Mouse (Mus musculus) CH12.LX (cell line): ENCODE data around the gene Msh3. TPM values are rescaled to one million over a fixed set of nuclear protein-coding genes. Genes with fewer than 3 reads are reported as not detected.

Experiments used
- DNase-seq: peaks from one replicate; pipeline ENCODE4 v3.0.0-alpha.2; 2013; ENCODE audit errors: extremely low read depth
- H3K27ac ChIP-seq: 2 replicates; pipeline ENCODE4 v1.5.1; 2012; ENCODE audit warnings: low read depth, mild to moderate bottlenecking, control low read depth, moderate library complexity; ENCODE audit not compliant: insufficient read depth
- H3K27me3 ChIP-seq: replicated peaks from 2 replicates; pipeline ENCODE3; 2012; ENCODE audit warnings: inconsistent platforms
- H3K36me3 ChIP-seq, 2 experiments: replicated peaks in 1 of 2; 2 replicates each; pipeline versions ENCODE3 to v1.6.1; 2012; ENCODE audit warnings: inconsistent platforms in 1 of 2, low read length in 1 of 2, mild to moderate bottlenecking in 1 of 2, mixed read lengths in 1 of 2, moderate library complexity in 1 of 2; ENCODE audit not compliant: control insufficient read depth in 1 of 2, insufficient read depth in 1 of 2
- H3K4me1 ChIP-seq, 2 experiments: 2 replicates each; pipeline ENCODE4 v1.6.1; 2012; ENCODE audit warnings: inconsistent platforms in 1 of 2, moderate library complexity in 1 of 2; ENCODE audit not compliant: insufficient read depth in 2 of 2, control insufficient read depth in 1 of 2
- H3K4me2 ChIP-seq: 2 replicates; pipeline ENCODE4 v1.6.1; 2012; ENCODE audit warnings: low read depth, mild to moderate bottlenecking, control low read depth; ENCODE audit not compliant: poor library complexity, insufficient read depth, severe bottlenecking
- H3K4me3 ChIP-seq, 3 experiments: fragments of 150-350 bp in 1 of 3; sonication (generic) in 1 of 3; replicated peaks in 1 of 3; 2 replicates each; pipeline versions ENCODE3 to v1.5.1; 2011 to 2012; ENCODE audit warnings: low read depth in 2 of 3, low read length in 2 of 3, mild to moderate bottlenecking in 2 of 3, moderate library complexity in 2 of 3, control low read depth in 1 of 3, improper control_type of control experiment in 1 of 3, inconsistent platforms in 1 of 3, mixed read lengths in 1 of 3; ENCODE audit not compliant: poor library complexity in 1 of 3
- H3K79me2 ChIP-seq: replicated peaks from 2 replicates; pipeline ENCODE4 v1.6.1; 2012; ENCODE audit warnings: mild to moderate bottlenecking, moderate library complexity; ENCODE audit not compliant: control insufficient read depth, poor library complexity, insufficient read depth, severe bottlenecking; ENCODE audit errors: extremely low read depth
- H3K9ac ChIP-seq: 2 replicates; pipeline ENCODE4 v1.6.1; 2012; ENCODE audit warnings: low read depth, mild to moderate bottlenecking, control low read depth, moderate library complexity; ENCODE audit not compliant: insufficient read depth
- H3K9me3 ChIP-seq: replicated peaks from 2 replicates; pipeline ENCODE3; 2012; ENCODE audit warnings: low read length, inconsistent platforms, mixed read lengths
- BHLHE40 ChIP-seq: IDR thresholded peaks from 2 replicates; pipeline ENCODE4 v1.6.1; 2011; ENCODE audit warnings: mild to moderate bottlenecking, low read depth, low read length, improper control_type of control experiment
- CHD1 ChIP-seq: IDR thresholded peaks from 2 replicates; pipeline ENCODE4 v1.6.1; 2012; ENCODE audit warnings: low read depth, low read length, improper control_type of control experiment, inconsistent platforms
- CHD2 ChIP-seq: IDR thresholded peaks from 2 replicates; pipeline ENCODE4 v1.6.1; 2011; ENCODE audit warnings: low read length, improper control_type of control experiment
- E2F4 ChIP-seq: IDR thresholded peaks from 2 replicates; pipeline ENCODE4 v1.6.1; 2011; ENCODE audit warnings: low read depth, low read length, improper control_type of control experiment; ENCODE audit not compliant: insufficient replicate concordance
- GABPA ChIP-seq: IDR thresholded peaks from 2 replicates; pipeline ENCODE4 v1.6.1; 2012; ENCODE audit warnings: low read depth, low read length, improper control_type of control experiment, inconsistent platforms; ENCODE audit not compliant: insufficient replicate concordance
- HCFC1 ChIP-seq: IDR thresholded peaks from 2 replicates; pipeline ENCODE4 v1.6.1; 2012; ENCODE audit warnings: low read depth, mild to moderate bottlenecking, inconsistent platforms, low read length, improper control_type of control experiment
- JUN ChIP-seq: IDR thresholded peaks from 2 replicates; pipeline ENCODE4 v1.6.1; 2011; ENCODE audit warnings: low read depth, mild to moderate bottlenecking, low read length, improper control_type of control experiment, moderate library complexity; ENCODE audit not compliant: insufficient read depth
- JUND ChIP-seq: conservative IDR thresholded peaks from 2 replicates; pipeline ENCODE4 v1.6.1; 2011; ENCODE audit warnings: low read depth, low read length, improper control_type of control experiment
- KAT2A ChIP-seq: IDR thresholded peaks from 2 replicates; pipeline ENCODE4 v1.6.1; 2012; ENCODE audit warnings: low read length, improper control_type of control experiment, inconsistent platforms; ENCODE audit not compliant: insufficient replicate concordance
- MAZ ChIP-seq: IDR thresholded peaks from 2 replicates; pipeline ENCODE4 v1.6.1; 2012; ENCODE audit warnings: low read depth, mild to moderate bottlenecking, inconsistent platforms, low read length, improper control_type of control experiment, moderate library complexity
- MXI1 ChIP-seq: IDR thresholded peaks from 2 replicates; pipeline ENCODE4 v1.6.1; 2011; ENCODE audit warnings: mild to moderate bottlenecking, low read depth, low read length, improper control_type of control experiment
- MYC ChIP-seq: IDR thresholded peaks from 2 replicates; pipeline ENCODE4 v1.6.1; 2011; ENCODE audit warnings: low read depth, mild to moderate bottlenecking, improper control_type of control experiment, low read length
- NRF1 ChIP-seq: IDR thresholded peaks from 2 replicates; pipeline ENCODE4 v1.6.1; 2014; ENCODE audit warnings: low read depth, mild to moderate bottlenecking, inconsistent platforms, low read length, improper control_type of control experiment, moderate library complexity
- POLR2AphosphoS2 ChIP-seq: IDR thresholded peaks from 2 replicates; pipeline ENCODE4 v1.6.1; 2011; ENCODE audit warnings: low read depth, low read length, improper control_type of control experiment
- RAD21 ChIP-seq: IDR thresholded peaks from 2 replicates; pipeline ENCODE4 v1.6.1; 2011; ENCODE audit warnings: low read depth, mild to moderate bottlenecking, low read length, improper control_type of control experiment, moderate library complexity
- RCOR1 ChIP-seq: conservative IDR thresholded peaks from 2 replicates; pipeline ENCODE4 v1.6.1; 2012; ENCODE audit warnings: low read depth, mild to moderate bottlenecking, inconsistent platforms, low read length, improper control_type of control experiment
- SIN3A ChIP-seq: IDR thresholded peaks from 2 replicates; pipeline ENCODE4 v1.6.1; 2012; ENCODE audit warnings: low read length, improper control_type of control experiment, inconsistent platforms
- TBP ChIP-seq: conservative IDR thresholded peaks from 2 replicates; pipeline ENCODE4 v1.6.1; 2011; ENCODE audit warnings: low read depth, low read length, improper control_type of control experiment
- TCF12 ChIP-seq: IDR thresholded peaks from 2 replicates; pipeline ENCODE4 v1.6.1; 2014; ENCODE audit warnings: low read depth, mild to moderate bottlenecking, inconsistent platforms, low read length, improper control_type of control experiment
- USF1 ChIP-seq: IDR thresholded peaks from 2 replicates; pipeline ENCODE4 v1.6.1; 2014; ENCODE audit warnings: low read depth, mild to moderate bottlenecking, inconsistent platforms, low read length, improper control_type of control experiment
- USF2 ChIP-seq: conservative IDR thresholded peaks from 2 replicates; pipeline ENCODE4 v1.6.1; 2011; ENCODE audit warnings: low read depth, low read length, improper control_type of control experiment
- ZC3H11A ChIP-seq: IDR thresholded peaks from 2 replicates; pipeline ENCODE4 v1.6.1; 2012; ENCODE audit warnings: low read depth, mild to moderate bottlenecking, inconsistent platforms, low read length, improper control_type of control experiment
- ZKSCAN1 ChIP-seq: IDR thresholded peaks from 2 replicates; pipeline ENCODE4 v1.6.1; 2012; ENCODE audit warnings: low read depth, inconsistent platforms, low read length, improper control_type of control experiment, borderline replicate concordance
- ZMIZ1 ChIP-seq: IDR thresholded peaks from 2 replicates; pipeline ENCODE4 v1.6.1; 2012; ENCODE audit warnings: low read depth, mild to moderate bottlenecking, inconsistent platforms, low read length, improper control_type of control experiment
- ZNF384 ChIP-seq: IDR thresholded peaks from 2 replicates; pipeline ENCODE4 v1.6.1; 2012; ENCODE audit warnings: low read depth, low read length, improper control_type of control experiment, inconsistent platforms
- dilution Hi-C: fragments of 300-500 bp; cut with MboI; formaldehyde crosslinking; loops from 2 replicates; pipeline ENCODE4 v1.14.3; 2020; ENCODE audit warnings: low sequenced_read_pairs; ENCODE audit not compliant: extremely low pct_unique_long_range_greater_than_20kb, extremely low pct_ligation_motif_present
- in situ Hi-C: fragments of 300-500 bp; cut with MboI; formaldehyde crosslinking; loops from 3 replicates; pipeline ENCODE4 v1.14.3; 2019; ENCODE audit warnings: low sequenced_read_pairs, low pct_ligation_motif_present, low pct_unique_long_range_greater_than_20kb, mixed read lengths
- polyA plus RNA-seq: library from polyadenylated mRNA; unstranded; fragments of >175 nt; gene quantifications from 2 replicates; pipeline ENCODE4 v1.2.1, GENCODE M21; 2012; ENCODE audit warnings: low read depth; ENCODE audit not compliant: insufficient read length
- total RNA-seq, 2 experiments: library from RNA; depleted of rRNA; stranded (reverse); fragments of 300-350 nt in 1 of 2; fragments of >200 nt in 1 of 2; gene quantifications; 2 replicates each; pipeline ENCODE4 v1.2.3; 2012 to 2014

The Msh3 gene
- total and polyA plus RNA-seq, 3 experiments: 13.7 to 27.0 (median 18.3) TPM

- dilution Hi-C loops (no loop called here), in situ Hi-C loops (loop anchor here (10.0 to 25.0 kb wide), 2 partner anchors 128 to 381 kb away; partner anchors contain the start of gene Fam151b)
- TF ChIP-seq SIN3A: no peak; the same call in 1 of the 2 replicates
- TF ChIP-seq USF2: no peak
- TF ChIP-seq NRF1: no peak
- TF ChIP-seq TBP: no peak
- TF ChIP-seq GABPA: no peak
- TF ChIP-seq MYC: no peak
- no peak for TF ChIP-seq RAD21
- TF ChIP-seq ZKSCAN1: no peak
- no peak for TF ChIP-seq CHD2
- no peak for TF ChIP-seq JUND
- TF ChIP-seq ZC3H11A: no peak
- no peak for TF ChIP-seq ZNF384
- TF ChIP-seq RCOR1: no peak
- TF ChIP-seq KAT2A: no peak
- TF ChIP-seq POLR2AphosphoS2: no peak
- no peaks in the 10 kb centered on the region for H3K9me3 ChIP-seq
- peaks cover 25 to 52% of the 10 kb centered on the region in 2 experiments for H3K36me3 ChIP-seq
- no peak overlapping the region for H3K9ac ChIP-seq
- H3K4me3 ChIP-seq: peak overlapping the region in 2 of 3 experiments; percentile 34 to 65
- peaks cover 9 to 36% of the 10 kb centered on the region in 2 experiments for H3K4me1 ChIP-seq
- no peaks in the 10 kb centered on the region for H3K27me3 ChIP-seq
- peaks cover 3% of the 10 kb centered on the region for H3K79me2 ChIP-seq
- DNase-seq: no peak
- H3K4me2 ChIP-seq: peak overlapping the region; percentile 94
- no peak overlapping the region for H3K27ac ChIP-seq
Observed at GRCm38 (mm10) chr13:92356376-92356775, 1.6 kb upstream of the Msh3 start.

DNA sequence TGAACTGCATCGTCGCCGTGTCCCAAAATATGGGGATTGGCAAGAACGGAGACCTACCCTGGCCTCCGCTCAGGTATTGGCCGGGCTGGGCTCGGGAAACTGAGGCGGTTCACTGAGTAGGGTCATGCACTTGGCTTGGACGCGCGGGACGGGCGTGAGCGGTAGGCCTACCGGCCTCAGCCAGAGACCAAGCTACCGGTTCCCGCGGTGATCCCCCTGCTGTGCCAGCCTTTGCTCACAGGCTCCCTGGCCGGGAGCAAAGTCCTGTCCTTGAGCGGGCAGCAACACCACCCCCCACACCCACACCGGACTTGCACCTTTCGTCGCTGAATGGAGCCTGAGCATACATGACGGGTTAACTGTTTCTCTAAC is 455 bp upstream of the Msh3 start:
- Histone ChIP-seq H3K79me2 (peaks cover 7% of the 10 kb centered on the region), H3K36me3 (peaks cover 17 to 50% of the 10 kb centered on the region in 2 experiments)
- in situ Hi-C loops: loop anchor here (10.0 to 25.0 kb wide), 2 partner anchors 130 to 382 kb away; partner anchors contain the start of gene Fam151b

More for the DNA sequence above, 455 bp upstream of the Msh3 start:
- DNase-seq: no peak
- peaks cover 14 to 47% of the 10 kb centered on the region in 2 experiments for H3K4me1 ChIP-seq
- H3K4me3 ChIP-seq: peak overlapping the region; percentile 65 to 76 (median 75)
- H3K27ac ChIP-seq: peak overlapping the region; percentile 26; the same call in 1 of the 2 replicates
- no peaks in the 10 kb centered on the region for H3K9me3 ChIP-seq
- TF ChIP-seq MAZ: no peak
- no peak for TF ChIP-seq GABPA
- TF ChIP-seq TCF12: no peak
- no peak for TF ChIP-seq POLR2AphosphoS2
- TF ChIP-seq MYC: peak; percentile 68; the same call in 1 of the 2 replicates
- no peak for TF ChIP-seq BHLHE40
- no peak for TF ChIP-seq JUN
- TF ChIP-seq E2F4: no peak
- peak; percentile 13 for TF ChIP-seq MXI1
- 0 out of 2 replicates have a peak, but pooled peaks have one; percentile 6 for TF ChIP-seq KAT2A
- TF ChIP-seq HCFC1: 0 out of 2 replicates have a peak, but pooled peaks have one; percentile 18
- TF ChIP-seq USF1: no peak
- TF ChIP-seq ZKSCAN1: no peak
- peak; percentile 68; the same call in 1 of the 2 replicates for TF ChIP-seq CHD1
- peak; percentile 9; the same call in 1 of the 2 replicates for TF ChIP-seq ZMIZ1
- peak overlapping the region; percentile 74 for H3K9ac ChIP-seq
- dilution Hi-C loops: no loop called here
- peak overlapping the region; percentile 74 for H3K4me2 ChIP-seq
- no peaks in the 10 kb centered on the region for H3K27me3 ChIP-seq
